Mouse (Mus musculus) midbrain, embryonic 15.5 days (tissue): ENCODE measurements around the gene Alkal2. TPM values are rescaled to one million over a fixed set of nuclear protein-coding genes. Genes with fewer than 3 reads are reported as not detected.

Experiments used
- ATAC-seq: fragments of 200-750 bp; cut with Nextera tagmentation; replicated peaks from 2 replicates; pipeline ENCODE4 v1.8.0; 2017; ENCODE audit warnings: moderate TSS enrichment
- H3K27ac ChIP-seq: fragments of 300-500 bp; sonication (generic); 2 replicates; pipeline ENCODE4 v1.5.1; 2015; ENCODE audit warnings: mild to moderate bottlenecking, inconsistent platforms
- H3K27me3 ChIP-seq: fragments of 300-500 bp; sonication (generic); replicated peaks from 2 replicates; pipeline ENCODE4 v1.6.1; 2015; ENCODE audit warnings: inconsistent platforms
- H3K36me3 ChIP-seq: fragments of 300-500 bp; sonication (generic); replicated peaks from 2 replicates; pipeline ENCODE4 v1.6.1; 2015; ENCODE audit warnings: inconsistent platforms
- H3K4me1 ChIP-seq: fragments of 300-500 bp; sonication (generic); 2 replicates; pipeline ENCODE4 v1.6.1; 2015; ENCODE audit warnings: inconsistent platforms
- H3K4me2 ChIP-seq: fragments of 300-500 bp; sonication (generic); 2 replicates; pipeline ENCODE4 v1.6.1; 2015; ENCODE audit warnings: inconsistent platforms, mild to moderate bottlenecking, moderate library complexity
- H3K4me3 ChIP-seq: fragments of 300-500 bp; sonication (generic); 2 replicates; pipeline ENCODE4 v1.5.1; 2015; ENCODE audit warnings: mild to moderate bottlenecking, inconsistent platforms
- H3K9ac ChIP-seq: fragments of 300-500 bp; sonication (generic); 2 replicates; pipeline ENCODE4 v1.6.1; 2015; ENCODE audit warnings: mild to moderate bottlenecking, inconsistent platforms
- H3K9me3 ChIP-seq: fragments of 300-500 bp; sonication (generic); 2 replicates; pipeline ENCODE4 v1.6.1; 2016; ENCODE audit warnings: inconsistent platforms
- WGBS: fragments of 180-500 bp; shearing (Covaris S2); methylation state at CpG from one replicate; pipeline ENCODE4 v1.1.7; 2015; ENCODE audit warnings: mixed read lengths; 5-methylcytosine and 5-hydroxymethylcytosine counted together
- polyA plus RNA-seq: library from polyadenylated mRNA; unstranded; fragments of >200 nt; fragmentation: Nextera tagmentation; extraction: Ambion mirVana; gene quantifications from 2 replicates; pipeline ENCODE4 v1.2.1, GENCODE M21; 2015

Alkal2 gene
- polyA plus RNA-seq, result 0.23 and 0.28 TPM in 2 replicates

DNA sequence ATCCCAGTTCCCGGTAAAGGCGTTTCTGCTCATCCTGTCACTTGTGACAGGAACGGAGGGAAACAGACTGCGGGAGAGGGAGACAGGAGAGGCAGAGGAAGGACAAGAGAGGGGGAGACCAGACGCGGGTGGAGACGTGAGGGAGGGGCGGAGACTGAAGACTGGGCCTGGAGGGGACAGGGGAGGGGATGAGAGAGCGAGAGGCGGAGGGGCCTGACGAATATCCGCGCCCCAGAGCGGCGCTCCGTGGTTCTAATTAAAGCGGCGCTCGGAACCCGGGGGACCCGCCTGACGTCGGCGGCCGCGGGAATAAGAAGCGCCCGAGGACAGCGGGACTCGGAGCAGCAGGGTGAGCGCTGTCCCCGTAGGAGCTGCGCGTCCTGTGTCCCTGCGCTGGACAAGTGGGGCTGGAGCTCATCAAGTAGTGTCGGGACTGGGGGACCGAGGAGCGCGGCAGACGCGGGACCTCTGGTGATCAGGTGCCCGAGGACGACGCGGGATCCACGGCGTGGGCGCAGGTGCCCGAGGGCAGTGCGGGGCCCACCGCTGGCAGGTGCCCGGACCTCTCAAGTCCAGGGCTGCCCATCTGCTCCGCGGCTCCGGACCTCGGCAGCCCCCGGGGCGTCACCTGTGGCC lies at the start of gene Alkal2:
Gene Alkal2, plus strand, starts transcription at position 337 of the 636 bp plus-strand sequence.
- peak; percentile 88 for ATAC-seq
- Histone ChIP-seq H3K27me3 (peaks cover 34% of the 10 kb centered on the region), H3K4me2 (peak within 1 kb of the TSS; percentile 97), H3K4me1 (peaks cover 15% of the 10 kb centered on the region), H3K27ac (no peak within 1 kb of the TSS), H3K4me3 (peak within 1 kb of the TSS; percentile 51), H3K36me3 (no peaks in the 10 kb centered on the region), H3K9ac (peak within 1 kb of the TSS; percentile 38), H3K9me3 (no peaks in the 10 kb centered on the region)
- WGBS, result 1% methylated on average over 58 of the region's 58 CpGs

- H3K4me3 ChIP-seq, result no peak overlapping the region
- no peaks in the 10 kb centered on the region for H3K9me3 ChIP-seq
- no peak overlapping the region for H3K27ac ChIP-seq
- H3K36me3 ChIP-seq, result no peaks in the 10 kb centered on the region
- H3K4me1 ChIP-seq, result 0 out of 2 replicates have a peak, but pooled peaks cover 5% of the 10 kb centered on the region
- H3K27me3 ChIP-seq, result no peaks in the 10 kb centered on the region
- H3K9ac ChIP-seq, result no peak overlapping the region
- no peak overlapping the region for H3K4me2 ChIP-seq
- no peak for ATAC-seq
- 78% methylated on average over 1 of the region's 1 CpGs for WGBS
Measured at GRCm38 (mm10) chr12:30848521-30848920, 35.6 kb upstream of the Alkal2 start.

DNA sequence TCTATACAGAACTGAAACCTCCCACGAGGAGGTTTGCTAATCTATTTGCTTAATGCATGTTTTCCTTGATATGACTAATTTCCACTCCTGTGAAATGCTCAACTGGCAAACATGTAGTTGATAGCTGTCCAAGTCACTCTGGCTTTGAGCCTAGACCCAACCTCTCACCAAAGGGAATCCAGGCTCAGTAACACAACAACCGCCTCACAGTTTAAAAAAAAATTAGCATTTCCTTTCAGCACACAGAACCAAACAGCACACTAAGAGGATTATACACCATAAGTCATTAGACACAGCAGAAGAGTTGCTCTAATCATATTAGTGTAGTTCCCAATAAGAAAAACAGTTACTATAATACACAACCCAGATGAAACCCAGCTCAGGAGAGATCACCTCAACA lies 33.2 kb upstream of the Alkal2 start:
- Histone ChIP-seq H3K9ac (no peak overlapping the region), H3K27ac (no peak overlapping the region), H3K36me3 (no peaks in the 10 kb centered on the region), H3K27me3 (no peaks in the 10 kb centered on the region), H3K4me1 (0 out of 2 replicates have a peak, but pooled peaks cover 5% of the 10 kb centered on the region), H3K9me3 (no peaks in the 10 kb centered on the region), H3K4me3 (no peak overlapping the region), H3K4me2 (no peak overlapping the region)
- WGBS, result 19% methylated on average over 2 of the region's 2 CpGs
- peak; percentile 69 for ATAC-seq

GRCm38 (mm10) chr12:30851871-30852270 lies 32.3 kb upstream of the Alkal2 start:
- no peaks in the 10 kb centered on the region for H3K9me3 ChIP-seq
- H3K9ac ChIP-seq, result no peak overlapping the region
- 82% methylated on average over 6 of the region's 6 CpGs for WGBS
- no peak for ATAC-seq
- no peak overlapping the region for H3K4me3 ChIP-seq
- no peak overlapping the region for H3K27ac ChIP-seq
- 0 out of 2 replicates have a peak, but pooled peaks cover 5% of the 10 kb centered on the region for H3K4me1 ChIP-seq
- H3K27me3 ChIP-seq, result no peaks in the 10 kb centered on the region
- H3K4me2 ChIP-seq, result no peak overlapping the region
- no peaks in the 10 kb centered on the region for H3K36me3 ChIP-seq

DNA sequence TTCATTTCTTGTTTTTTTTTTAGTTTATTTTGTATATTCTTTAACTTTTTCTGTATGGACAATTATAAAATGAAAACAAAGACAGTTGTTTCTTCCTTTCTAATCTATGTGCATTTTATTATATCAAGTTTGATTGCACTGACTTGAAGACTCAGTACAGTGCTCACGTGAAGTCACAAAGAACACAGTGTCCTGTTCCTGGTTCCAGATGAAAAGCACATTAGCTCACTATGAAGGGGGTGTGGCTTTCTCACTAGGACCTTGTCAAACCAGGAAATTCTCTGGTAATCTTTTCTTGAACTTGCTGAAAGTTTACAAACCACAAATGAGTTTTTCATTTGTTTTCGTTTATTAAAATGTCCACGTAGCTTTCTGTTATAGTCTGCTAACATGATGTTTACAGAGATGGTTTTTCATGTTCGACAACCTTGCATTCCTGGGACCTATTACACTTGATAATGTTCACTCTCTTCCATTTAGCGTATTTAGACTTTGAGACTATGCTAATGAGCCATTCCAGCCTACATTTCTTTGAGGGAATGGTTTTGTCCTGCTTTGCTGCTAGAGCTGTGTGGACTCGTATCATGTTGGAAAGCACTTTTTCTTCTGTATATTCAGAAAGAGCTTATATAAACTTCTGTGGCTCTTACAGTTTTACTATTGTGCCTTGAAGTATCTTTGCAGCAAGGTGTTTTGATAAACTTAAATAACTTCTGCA lies 28.5 kb upstream of the Alkal2 start:
- no peak for ATAC-seq
- H3K9ac ChIP-seq, result no peak overlapping the region
- H3K4me3 ChIP-seq, result no peak overlapping the region
- H3K4me2 ChIP-seq, result no peak overlapping the region
- H3K36me3 ChIP-seq, result no peaks in the 10 kb centered on the region
- 79% methylated on average over 6 of the region's 6 CpGs for WGBS
- no peaks in the 10 kb centered on the region for H3K27me3 ChIP-seq
- no peak overlapping the region for H3K27ac ChIP-seq
- H3K4me1 ChIP-seq, result 0 out of 2 replicates have a peak, but pooled peaks cover 5% of the 10 kb centered on the region
- H3K9me3 ChIP-seq, result no peaks in the 10 kb centered on the region

- Histone ChIP-seq H3K4me1 (0 out of 2 replicates have a peak, but pooled peaks cover 2% of the 10 kb centered on the region), H3K9me3 (no peaks in the 10 kb centered on the region), H3K27ac (no peak overlapping the region), H3K27me3 (no peaks in the 10 kb centered on the region), H3K4me3 (no peak overlapping the region), H3K4me2 (no peak overlapping the region), H3K9ac (no peak overlapping the region), H3K36me3 (no peaks in the 10 kb centered on the region)
- WGBS, result 86% methylated on average over 5 of the region's 5 CpGs
- no peak for ATAC-seq
Measured at GRCm38 (mm10) chr12:30856172-30856571, 27.9 kb upstream of the Alkal2 start.

GRCm38 (mm10) chr12:30864347-30864746 lies 19.8 kb upstream of the Alkal2 start:
- H3K36me3 ChIP-seq, result no peaks in the 10 kb centered on the region
- no peak overlapping the region for H3K9ac ChIP-seq
- 76% methylated on average over 2 of the region's 2 CpGs for WGBS
- no peak overlapping the region for H3K27ac ChIP-seq
- H3K4me3 ChIP-seq, result no peak overlapping the region
- H3K4me2 ChIP-seq, result no peak overlapping the region
- no peaks in the 10 kb centered on the region for H3K4me1 ChIP-seq
- H3K27me3 ChIP-seq, result no peaks in the 10 kb centered on the region
- no peak for ATAC-seq
- no peaks in the 10 kb centered on the region for H3K9me3 ChIP-seq

DNA sequence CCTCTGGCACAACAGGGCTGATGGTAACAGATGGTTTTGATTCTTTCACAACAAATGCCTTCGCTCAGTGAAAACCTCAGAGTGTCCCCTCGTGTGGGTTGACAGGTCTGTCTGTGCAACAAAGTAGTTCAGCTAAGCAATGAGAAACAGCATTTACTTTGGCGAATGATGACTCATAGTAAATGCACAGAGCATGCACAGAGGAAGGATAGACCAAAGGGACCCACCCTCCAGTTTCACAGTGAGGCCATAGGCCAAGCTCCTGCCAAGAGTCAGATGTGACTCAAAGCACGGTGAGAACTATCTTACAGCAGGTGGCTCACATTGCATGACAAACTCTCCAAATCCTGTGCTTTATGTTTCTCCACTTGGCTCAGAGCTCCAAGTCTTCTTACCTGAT lies 18.3 kb upstream of the Alkal2 start:
- WGBS, result 84% methylated on average over 4 of the region's 4 CpGs
- no peak for ATAC-seq

DNA sequence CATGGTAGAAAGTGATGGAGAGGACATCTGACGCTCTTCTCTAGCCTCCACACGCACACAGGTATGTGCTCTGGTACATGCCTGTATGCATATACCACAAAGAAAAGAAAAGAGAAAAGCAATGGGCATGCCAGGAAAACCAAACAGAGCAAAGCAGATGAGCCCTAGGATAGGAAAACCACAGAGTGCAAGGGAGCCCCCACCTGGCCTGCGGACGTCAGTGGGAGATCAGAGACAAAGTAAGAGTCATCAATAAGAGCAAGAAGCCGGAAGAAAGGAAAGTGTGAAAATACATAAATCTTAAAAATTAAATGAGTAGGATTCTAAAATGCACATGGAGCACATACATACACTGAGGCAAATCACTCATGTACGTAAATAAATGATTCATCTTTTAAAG lies 4.7 kb upstream of the Alkal2 start:
- Histone ChIP-seq H3K4me3 (no peak overlapping the region), H3K9ac (no peak overlapping the region), H3K27ac (no peak overlapping the region), H3K4me2 (no peak overlapping the region), H3K4me1 (peaks cover 8% of the 10 kb centered on the region), H3K9me3 (no peaks in the 10 kb centered on the region), H3K36me3 (no peaks in the 10 kb centered on the region), H3K27me3 (peaks cover 17% of the 10 kb centered on the region)
- ATAC-seq, result no peak
- WGBS, result 76% methylated on average over 6 of the region's 6 CpGs

More for the DNA sequence above, 18.3 kb upstream of the Alkal2 start:
- Histone ChIP-seq H3K4me2 (no peak overlapping the region), H3K36me3 (no peaks in the 10 kb centered on the region), H3K4me1 (no peaks in the 10 kb centered on the region), H3K27ac (no peak overlapping the region), H3K27me3 (no peaks in the 10 kb centered on the region), H3K4me3 (no peak overlapping the region), H3K9me3 (no peaks in the 10 kb centered on the region), H3K9ac (no peak overlapping the region)

DNA sequence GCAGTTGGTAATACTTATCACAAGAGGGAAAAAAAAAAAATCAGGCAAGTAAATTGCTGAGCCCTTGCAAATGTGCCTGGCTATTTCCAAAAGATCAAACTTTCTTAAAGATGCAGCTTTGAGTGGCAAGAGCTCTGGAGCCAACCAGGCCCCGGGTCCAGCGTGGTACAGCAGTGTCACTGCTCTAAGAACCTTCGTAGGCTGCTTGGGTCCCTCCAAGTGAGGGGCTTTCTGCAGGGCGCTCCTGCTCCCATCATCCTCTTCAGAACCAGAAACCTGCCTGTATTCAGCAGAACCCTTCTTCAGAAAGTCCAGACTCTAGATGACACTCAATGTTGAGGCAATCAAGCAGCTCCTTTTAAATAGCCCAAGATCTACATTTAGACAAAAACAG lies 533 bp upstream of the Alkal2 start:
- Histone ChIP-seq H3K4me2 (peak overlapping the region; percentile 97), H3K4me3 (peak overlapping the region; percentile 51), H3K9me3 (no peaks in the 10 kb centered on the region), H3K36me3 (no peaks in the 10 kb centered on the region), H3K27me3 (peaks cover 34% of the 10 kb centered on the region), H3K27ac (no peak overlapping the region), H3K4me1 (peaks cover 15% of the 10 kb centered on the region), H3K9ac (peak overlapping the region; percentile 38)
- 11% methylated on average over 4 of the region's 4 CpGs for WGBS
- ATAC-seq, result peak; percentile 51; the same call in 1 of the 2 replicates

- Histone ChIP-seq H3K27ac (no peak overlapping the region), H3K27me3 (peaks cover 34% of the 10 kb centered on the region)
Measured at GRCm38 (mm10) chr12:30884622-30885230, 604 bp downstream of the Alkal2 start.

DNA sequence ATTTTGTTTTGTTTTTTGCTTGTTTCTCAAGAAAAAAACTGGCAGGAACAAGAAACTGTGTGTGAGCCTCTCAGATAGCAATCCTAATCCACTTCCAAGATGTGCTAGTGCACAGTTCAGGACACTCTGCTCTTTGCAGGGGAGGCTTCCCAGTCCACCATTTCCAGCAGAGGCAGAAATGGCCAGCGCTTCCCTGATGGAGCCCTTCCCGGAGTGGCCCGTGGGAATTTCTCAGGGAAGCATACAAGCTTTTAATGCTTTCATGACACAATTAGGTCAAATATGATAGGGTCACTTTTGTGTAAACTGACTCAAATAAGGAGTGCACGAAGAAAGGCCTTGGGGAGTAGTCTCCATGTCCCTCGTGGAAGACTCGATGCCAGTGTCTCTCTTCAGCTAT lies 1.8 kb downstream of the Alkal2 start:
- Histone ChIP-seq H3K27ac (no peak overlapping the region), H3K9me3 (no peaks in the 10 kb centered on the region), H3K4me3 (no peak overlapping the region), H3K4me2 (no peak overlapping the region), H3K9ac (no peak overlapping the region), H3K4me1 (peaks cover 15% of the 10 kb centered on the region), H3K27me3 (peaks cover 34% of the 10 kb centered on the region), H3K36me3 (no peaks in the 10 kb centered on the region)
- WGBS, result 81% methylated on average over 6 of the region's 6 CpGs
- ATAC-seq, result no peak

More at GRCm38 (mm10) chr12:30884622-30885230, 604 bp downstream of the Alkal2 start:
- Histone ChIP-seq H3K4me2 (peak overlapping the region; percentile 97), H3K9me3 (no peaks in the 10 kb centered on the region), H3K9ac (peak overlapping the region; percentile 38), H3K36me3 (no peaks in the 10 kb centered on the region), H3K4me3 (peak overlapping the region; percentile 51), H3K4me1 (peaks cover 15% of the 10 kb centered on the region)
- 8% methylated on average over 39 of the region's 39 CpGs for WGBS
- ATAC-seq, result peak; percentile 64
